Mouse (Mus musculus): ENCODE results near the gene Cenpi. TPM values are rescaled to one million over a fixed set of nuclear protein-coding genes. Genes with fewer than 3 reads are reported as not detected.

Gene Cenpi
- polyA plus RNA-seq (2016; fragmentation: Nextera tagmentation; extraction: Ambion mirVana) = 32.4 and 35.5 TPM in 2 replicates

DNA sequence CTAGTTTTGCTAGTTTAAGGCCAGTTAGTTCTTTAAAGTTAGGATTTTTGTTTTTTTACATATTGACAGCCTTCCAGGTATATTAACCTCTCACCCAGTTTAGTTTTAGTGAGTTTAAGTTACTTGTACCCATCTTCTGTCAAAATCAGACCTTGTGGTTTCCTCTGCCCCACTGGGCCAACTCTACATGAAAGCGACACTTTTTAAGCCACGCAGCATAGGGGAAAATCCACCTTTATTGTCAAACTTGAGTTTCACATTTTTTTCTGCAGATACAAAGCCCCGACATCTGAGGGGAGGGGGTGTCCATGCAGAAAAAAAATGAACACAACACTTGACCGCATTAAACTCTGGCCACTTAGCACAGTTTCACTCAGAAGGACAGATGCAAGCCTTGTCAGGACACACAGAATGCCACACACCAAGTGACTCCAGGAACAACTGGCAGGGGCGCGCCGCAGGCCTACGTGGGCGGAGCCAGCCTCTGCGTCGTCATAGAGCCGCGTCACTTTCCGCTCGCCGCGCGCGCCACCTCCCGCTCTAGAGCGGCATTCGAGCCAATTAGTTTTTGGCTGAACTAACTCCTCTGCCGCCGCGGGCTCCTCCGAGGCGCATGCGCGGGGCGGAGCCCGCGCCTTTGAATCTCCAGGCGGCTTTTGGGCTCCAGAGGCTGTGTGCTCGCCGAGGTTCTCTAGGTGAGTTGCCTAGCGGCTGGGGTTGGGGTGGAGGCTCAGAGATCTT lies at the start of gene Cenpi:
Gene Cenpi, plus strand, starts transcription at position 551 of the 741 bp plus-strand sequence.
- H3K4me1 ChIP-seq = no peaks in the 10 kb centered on the region
- H3K9me3 ChIP-seq (replicated peaks) = no peaks in the 10 kb centered on the region
- peaks cover 29% of the 10 kb centered on the region for H3K36me3 ChIP-seq
- H3K27me3 ChIP-seq (ENCODE audit: low read depth, poor library complexity, severe bottlenecking) = peaks cover 17% of the 10 kb centered on the region
- H3K4me3 ChIP-seq = peak within 1 kb of the TSS; percentile 52
- H3K27ac ChIP-seq = peak within 1 kb of the TSS; percentile 76
- DNase-seq (ENCODE audit: low spot score) = peak; percentile 82
- WGBS = 10% methylated on average over 36 of the region's 36 CpGs

DNA sequence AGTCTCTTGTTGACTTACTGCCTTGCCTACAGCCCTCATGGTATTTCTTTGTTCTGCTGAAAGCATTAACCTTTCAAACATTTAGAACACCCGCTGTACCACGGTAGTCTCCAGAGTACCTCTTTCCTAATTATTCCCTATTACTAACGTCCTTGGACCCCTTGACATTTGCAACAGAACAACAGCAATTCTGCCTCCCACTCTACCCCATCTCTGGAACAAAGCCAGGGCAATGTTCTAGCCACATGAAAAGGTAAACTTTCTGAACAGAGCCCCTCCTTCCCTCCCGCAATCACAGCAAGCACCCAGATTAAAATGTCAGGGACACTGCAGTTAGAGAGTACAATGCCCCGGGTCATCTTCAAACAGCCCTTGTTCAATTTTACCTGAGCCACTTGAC lies 46.7 kb upstream of the Cenpi start:
- Histone ChIP-seq H3K27me3 (ENCODE audit: low read depth, poor library complexity, severe bottlenecking) (peaks cover 55% of the 10 kb centered on the region), H3K4me3 (no peak overlapping the region), H3K36me3 (peaks cover 7% of the 10 kb centered on the region; the same call in 1 of the 2 replicates), H3K4me1 (no peaks in the 10 kb centered on the region), H3K27ac (no peak overlapping the region), H3K9me3 (replicated peaks) (no peaks in the 10 kb centered on the region)
- DNase-seq (ENCODE audit: low spot score) = no peak
- WGBS = 68% methylated on average over 5 of the region's 5 CpGs

- 87% methylated on average over 11 of the region's 11 CpGs for WGBS
- no peaks in the 10 kb centered on the region for H3K9me3 ChIP-seq (replicated peaks)
- no peak for DNase-seq (ENCODE audit: low spot score)
- H3K27me3 ChIP-seq (ENCODE audit: low read depth, poor library complexity, severe bottlenecking) = peaks cover 59% of the 10 kb centered on the region
- H3K4me3 ChIP-seq = no peak overlapping the region
- H3K27ac ChIP-seq = no peak overlapping the region
- no peaks in the 10 kb centered on the region for H3K4me1 ChIP-seq
- peaks cover 7% of the 10 kb centered on the region; the same call in 1 of the 2 replicates for H3K36me3 ChIP-seq
These were observed 45.8 kb upstream of the Cenpi start for GRCm38 (mm10) chrX:134262129-134262528.

- H3K27ac ChIP-seq = no peak overlapping the region
- H3K4me3 ChIP-seq = no peak overlapping the region
- H3K4me1 ChIP-seq = 0 out of 2 replicates have a peak, but pooled peaks cover 5% of the 10 kb centered on the region
- H3K27me3 ChIP-seq (ENCODE audit: low read depth, poor library complexity, severe bottlenecking) = peaks cover 58% of the 10 kb centered on the region
- no peak for DNase-seq (ENCODE audit: low spot score)
- H3K9me3 ChIP-seq (replicated peaks) = no peaks in the 10 kb centered on the region
- 28% methylated on average over 6 of the region's 6 CpGs for WGBS
- no peaks in the 10 kb centered on the region for H3K36me3 ChIP-seq
These were observed 32.2 kb upstream of the Cenpi start for GRCm38 (mm10) chrX:134275715-134276114.

DNA sequence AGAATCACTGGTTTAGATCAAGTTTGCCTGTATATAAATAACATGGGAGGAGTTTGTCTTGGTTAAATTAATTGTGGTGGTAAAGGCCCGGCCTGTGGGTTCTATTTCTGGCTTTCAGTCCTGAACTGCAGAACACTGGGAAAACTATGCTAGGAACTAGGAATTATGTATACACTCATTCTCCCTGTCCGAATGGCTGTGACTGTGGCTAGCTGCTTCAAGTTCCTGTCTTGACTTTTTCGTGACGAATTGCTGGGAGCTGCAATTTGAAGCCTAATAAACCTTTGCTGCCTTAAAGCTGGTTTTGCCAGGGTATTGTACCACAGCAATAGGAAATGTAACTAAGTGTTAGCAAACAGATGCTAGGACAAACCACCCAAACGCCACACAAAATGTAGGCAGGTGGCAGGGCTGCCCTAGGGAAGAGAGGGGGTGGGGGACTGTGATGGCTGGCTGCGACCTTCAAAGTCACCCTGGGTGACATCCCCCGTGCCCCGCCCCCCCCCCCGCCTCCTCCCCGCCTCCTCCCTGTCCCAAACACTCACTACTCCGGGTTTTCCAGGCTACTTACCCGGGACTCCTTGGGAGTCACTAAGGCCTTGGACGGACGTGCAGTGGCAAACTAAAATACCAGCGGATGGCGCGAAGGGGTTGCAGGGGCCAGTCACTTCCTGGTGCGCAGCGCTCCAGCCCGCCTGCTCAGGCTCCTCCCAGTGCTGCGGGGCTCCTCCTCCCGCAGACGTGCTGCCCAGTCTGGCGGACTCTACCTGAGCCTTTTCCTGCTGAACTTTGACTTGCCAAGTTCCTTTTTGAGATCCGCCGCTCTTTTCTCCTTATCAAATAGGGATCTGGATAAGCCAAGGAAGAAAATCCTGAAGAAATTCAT lies 31.4 kb upstream of the Cenpi start, which contains the start of gene Trmt2b:
Gene Trmt2b, minus strand, starts transcription at position 710 of the 886 bp plus-strand sequence.
- H3K4me1 ChIP-seq = 0 out of 2 replicates have a peak, but pooled peaks cover 5% of the 10 kb centered on the region
- peaks cover 51% of the 10 kb centered on the region for H3K27me3 ChIP-seq (ENCODE audit: low read depth, poor library complexity, severe bottlenecking)
- peak within 1 kb of the TSS; percentile 77 for H3K27ac ChIP-seq
- WGBS = 14% methylated on average over 23 of the region's 26 CpGs
- H3K9me3 ChIP-seq (replicated peaks) = no peaks in the 10 kb centered on the region
- peak within 1 kb of the TSS; percentile 51 for H3K4me3 ChIP-seq
- DNase-seq (ENCODE audit: low spot score) = peak; percentile 67
- H3K36me3 ChIP-seq = no peaks in the 10 kb centered on the region

- H3K4me3 ChIP-seq = no peak overlapping the region
- DNase-seq (ENCODE audit: low spot score) = no peak
These were observed 27.4 kb upstream of the Cenpi start for GRCm38 (mm10) chrX:134280531-134280930.

GRCm38 (mm10) chrX:134285102-134285501 lies 22.8 kb upstream of the Cenpi start:
- H3K27ac ChIP-seq = no peak overlapping the region
- no peaks in the 10 kb centered on the region for H3K9me3 ChIP-seq (replicated peaks)
- H3K27me3 ChIP-seq (ENCODE audit: low read depth, poor library complexity, severe bottlenecking) = peaks cover 38% of the 10 kb centered on the region
- no peak overlapping the region for H3K4me3 ChIP-seq
- WGBS = 96% methylated on average over 2 of the region's 2 CpGs
- no peak for DNase-seq (ENCODE audit: low spot score)
- H3K36me3 ChIP-seq = no peaks in the 10 kb centered on the region
- H3K4me1 ChIP-seq = no peaks in the 10 kb centered on the region

More at GRCm38 (mm10) chrX:134280531-134280930, 27.4 kb upstream of the Cenpi start:
- H3K27me3 ChIP-seq (ENCODE audit: low read depth, poor library complexity, severe bottlenecking) = peaks cover 55% of the 10 kb centered on the region
- 89% methylated on average over 3 of the region's 3 CpGs for WGBS
- H3K36me3 ChIP-seq = no peaks in the 10 kb centered on the region
- 0 out of 2 replicates have a peak, but pooled peaks cover 4% of the 10 kb centered on the region for H3K4me1 ChIP-seq
- no peaks in the 10 kb centered on the region for H3K9me3 ChIP-seq (replicated peaks)
- H3K27ac ChIP-seq = no peak overlapping the region

DNA sequence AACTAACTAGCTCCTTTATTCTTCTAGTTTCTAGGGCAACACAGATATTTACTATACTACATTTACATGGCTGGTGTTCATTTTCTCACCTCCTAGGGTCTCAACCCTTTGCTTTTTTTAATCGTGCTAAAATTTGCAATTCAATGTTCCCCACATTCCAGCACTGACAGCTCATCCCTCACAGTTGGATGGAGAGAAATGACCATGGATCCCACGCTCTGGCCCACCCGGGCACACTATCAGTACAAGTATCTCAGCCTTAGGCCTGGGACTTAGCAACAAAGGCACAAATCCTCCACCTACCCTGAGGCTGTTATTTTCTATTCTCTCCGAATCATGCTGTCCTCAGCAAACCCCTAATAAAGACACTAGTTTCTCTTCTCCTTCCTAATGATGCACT lies 22.1 kb upstream of the Cenpi start:
- H3K9me3 ChIP-seq (replicated peaks) = no peaks in the 10 kb centered on the region
- H3K27me3 ChIP-seq (ENCODE audit: low read depth, poor library complexity, severe bottlenecking) = peaks cover 42% of the 10 kb centered on the region
- H3K27ac ChIP-seq = no peak overlapping the region
- no peaks in the 10 kb centered on the region for H3K4me1 ChIP-seq
- WGBS = 68% methylated on average over 4 of the region's 4 CpGs
- no peak for DNase-seq (ENCODE audit: low spot score)
- no peak overlapping the region for H3K4me3 ChIP-seq
- H3K36me3 ChIP-seq = no peaks in the 10 kb centered on the region

DNA sequence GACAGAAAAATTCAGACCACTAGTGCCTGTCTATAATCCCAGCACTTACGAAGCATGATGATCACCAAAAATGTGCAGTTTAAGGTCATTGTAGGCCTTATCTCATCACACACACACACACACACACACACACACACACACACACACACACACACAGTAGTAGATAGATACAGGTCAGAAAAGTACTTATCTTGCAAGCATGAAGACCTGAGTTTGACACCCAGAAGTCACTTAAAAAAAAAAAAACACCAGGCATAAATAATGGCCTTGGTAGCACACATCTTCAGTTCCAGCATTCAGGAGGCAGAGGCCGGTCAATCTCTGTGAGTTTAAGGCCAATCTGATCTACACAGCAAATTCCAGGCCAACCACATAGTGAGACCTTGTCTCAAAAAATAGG lies 20.6 kb upstream of the Cenpi start:
- no peak for DNase-seq (ENCODE audit: low spot score)
- Histone ChIP-seq H3K27me3 (ENCODE audit: low read depth, poor library complexity, severe bottlenecking) (peaks cover 56% of the 10 kb centered on the region), H3K9me3 (replicated peaks) (no peaks in the 10 kb centered on the region), H3K4me1 (no peaks in the 10 kb centered on the region), H3K27ac (no peak overlapping the region), H3K4me3 (no peak overlapping the region), H3K36me3 (no peaks in the 10 kb centered on the region)
- WGBS = 91% methylated on average over 2 of the region's 2 CpGs

GRCm38 (mm10) chrX:134296301-134296700 lies 11.6 kb upstream of the Cenpi start:
- peak; percentile 31 for DNase-seq (ENCODE audit: low spot score)
- Histone ChIP-seq H3K36me3 (no peaks in the 10 kb centered on the region), H3K9me3 (replicated peaks) (no peaks in the 10 kb centered on the region), H3K4me3 (peak overlapping the region; percentile 51), H3K27ac (no peak overlapping the region), H3K4me1 (peaks cover 12% of the 10 kb centered on the region), H3K27me3 (ENCODE audit: low read depth, poor library complexity, severe bottlenecking) (peaks cover 90% of the 10 kb centered on the region)
- 26% methylated on average over 9 of the region's 9 CpGs for WGBS

DNA sequence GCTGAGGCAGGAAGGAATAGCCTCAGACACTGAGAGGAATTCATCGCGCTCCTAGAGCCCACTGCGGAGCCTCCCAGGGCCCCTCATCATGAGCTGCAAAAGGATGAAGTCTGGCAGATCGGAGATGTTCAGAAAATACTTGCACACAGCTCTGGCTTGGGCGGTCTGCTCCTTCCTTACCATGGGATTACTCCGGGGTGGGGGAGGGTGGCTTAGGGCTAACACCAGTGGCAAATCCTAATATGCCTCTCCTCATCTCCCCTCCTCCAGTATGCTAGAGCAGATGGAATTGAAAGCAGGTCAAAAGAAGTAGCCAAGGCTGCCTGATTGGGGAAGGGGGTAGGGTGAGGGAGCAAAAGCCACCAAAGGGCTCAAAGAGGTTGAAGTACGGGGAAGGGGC lies 11.1 kb upstream of the Cenpi start:
- no peaks in the 10 kb centered on the region for H3K9me3 ChIP-seq (replicated peaks)
- no peaks in the 10 kb centered on the region for H3K36me3 ChIP-seq
- H3K4me1 ChIP-seq = peaks cover 12% of the 10 kb centered on the region
- H3K4me3 ChIP-seq = peak overlapping the region; percentile 51
- no peak overlapping the region for H3K27ac ChIP-seq
- 29% methylated on average over 7 of the region's 7 CpGs for WGBS
- H3K27me3 ChIP-seq (ENCODE audit: low read depth, poor library complexity, severe bottlenecking) = peaks cover 85% of the 10 kb centered on the region
- DNase-seq (ENCODE audit: low spot score) = peak; percentile 28

DNA sequence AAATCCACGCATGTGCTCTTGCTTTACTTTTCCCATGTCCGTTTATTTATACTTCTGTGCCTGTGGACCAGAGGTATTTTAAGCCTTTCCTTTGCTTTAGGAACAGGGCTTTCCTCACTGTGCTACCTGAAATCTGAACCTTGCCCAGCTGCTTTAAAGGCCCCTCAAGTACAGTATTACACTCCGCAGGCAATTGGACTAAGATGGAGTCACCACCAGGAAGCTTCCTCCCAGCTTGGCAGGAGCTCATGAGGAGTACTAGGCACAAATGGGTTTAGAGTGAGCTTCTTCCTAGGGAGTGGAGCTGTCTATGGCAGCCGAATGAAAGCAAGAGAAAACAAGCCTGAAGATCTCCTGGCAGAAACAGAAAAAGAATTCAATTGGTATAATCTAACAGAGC lies 10.7 kb upstream of the Cenpi start:
- Histone ChIP-seq H3K36me3 (no peaks in the 10 kb centered on the region), H3K9me3 (replicated peaks) (no peaks in the 10 kb centered on the region), H3K27me3 (ENCODE audit: low read depth, poor library complexity, severe bottlenecking) (peaks cover 81% of the 10 kb centered on the region), H3K4me3 (no peak overlapping the region), H3K4me1 (peaks cover 12% of the 10 kb centered on the region), H3K27ac (no peak overlapping the region)
- 32% methylated on average over 4 of the region's 4 CpGs for WGBS
- DNase-seq (ENCODE audit: low spot score) = no peak

DNA sequence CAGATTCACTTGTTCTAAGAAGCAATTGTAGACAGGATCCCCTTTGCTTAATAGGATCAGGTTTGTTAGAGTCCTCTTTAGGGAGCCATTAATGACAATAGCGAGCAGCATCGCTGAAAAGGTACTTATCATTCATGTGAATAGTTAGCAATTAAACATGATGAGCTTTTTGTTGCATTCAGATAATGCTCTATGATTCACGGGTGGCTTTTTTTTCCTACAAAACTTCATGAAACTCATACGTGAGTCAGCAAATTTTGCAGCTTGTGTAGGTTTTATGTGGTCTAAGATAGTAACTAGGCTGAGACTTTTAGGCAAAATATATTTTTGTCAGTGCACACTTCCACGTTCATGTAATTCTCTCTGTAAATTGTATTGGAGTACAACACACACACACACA lies 7.7 kb upstream of the Cenpi start:
- Histone ChIP-seq H3K27me3 (ENCODE audit: low read depth, poor library complexity, severe bottlenecking) (peaks cover 65% of the 10 kb centered on the region), H3K27ac (no peak overlapping the region), H3K4me1 (peaks cover 12% of the 10 kb centered on the region), H3K9me3 (replicated peaks) (no peaks in the 10 kb centered on the region), H3K4me3 (no peak overlapping the region), H3K36me3 (no peaks in the 10 kb centered on the region)
- 77% methylated on average over 5 of the region's 5 CpGs for WGBS
- DNase-seq (ENCODE audit: low spot score) = no peak

All from limb, embryonic 10.5 days (tissue).